Mouse (Mus musculus) T-helper 2 cell (primary cell): ENCODE results near the gene Rad17.

ENCODE experiments used
- in situ Hi-C: fragments of 300-600 bp; cut with MboI, MseI; formaldehyde crosslinking; loops from one replicate; pipeline ENCODE4 v1.15.1; 2025; ENCODE audit warnings: high pct_unique_total_duplicates

Gene Rad17

GRCm38 (mm10) chr13:100616181-100617087 is 34.4 kb downstream of the Rad17 start, which contains the start of gene Marveld2:
Gene Marveld2, minus strand, starts transcription at chr13:100616971.
- in situ Hi-C loops = no loop called here

GRCm38 (mm10) chr13:100612903-100613302 is 37.9 kb downstream of the Rad17 start:
- in situ Hi-C loops = no loop called here

GRCm38 (mm10) chr13:100612251-100612650 is 38.6 kb downstream of the Rad17 start:
- in situ Hi-C loops = no loop called here

- in situ Hi-C loops = no loop called here
Observed at GRCm38 (mm10) chr13:100611266-100611665, 39.6 kb downstream of the Rad17 start.

- in situ Hi-C loops = no loop called here
Observed at GRCm38 (mm10) chr13:100607756-100608155, 43.1 kb downstream of the Rad17 start.

- in situ Hi-C loops = no loop called here
Observed at GRCm38 (mm10) chr13:100605845-100606244, 45.0 kb downstream of the Rad17 start.

GRCm38 (mm10) chr13:100603738-100604095 is 47.1 kb downstream of the Rad17 start:
- in situ Hi-C loops = no loop called here

- in situ Hi-C loops = no loop called here
Observed at GRCm38 (mm10) chr13:100603031-100603737, 47.7 kb downstream of the Rad17 start.

- in situ Hi-C loops = no loop called here
Observed at GRCm38 (mm10) chr13:100602239-100602902, 48.5 kb downstream of the Rad17 start.

GRCm38 (mm10) chr13:100601034-100601433 is 49.8 kb downstream of the Rad17 start:
- in situ Hi-C loops = no loop called here

GRCm38 (mm10) chr13:100600317-100600716 is 50.5 kb downstream of the Rad17 start:
- in situ Hi-C loops = no loop called here

GRCm38 (mm10) chr13:100597284-100597683 is 53.6 kb downstream of the Rad17 start:
- in situ Hi-C loops = no loop called here

- in situ Hi-C loops = no loop called here
Observed at GRCm38 (mm10) chr13:100595552-100595885, 55.3 kb downstream of the Rad17 start.

GRCm38 (mm10) chr13:100594838-100595551 is 55.9 kb downstream of the Rad17 start:
- in situ Hi-C loops = no loop called here

GRCm38 (mm10) chr13:100594041-100594792 is 56.6 kb downstream of the Rad17 start:
- in situ Hi-C loops = no loop called here

GRCm38 (mm10) chr13:100588646-100589045 is 62.2 kb downstream of the Rad17 start:
- in situ Hi-C loops = loop anchor here (5.0 kb wide), 1 partner anchor 96 kb away; the partner anchor contains the start of gene Gtf2h2

GRCm38 (mm10) chr13:100582144-100582543 is 68.7 kb downstream of the Rad17 start:
- in situ Hi-C loops = no loop called here

- in situ Hi-C loops = no loop called here
Observed at GRCm38 (mm10) chr13:100581701-100582100, 69.2 kb downstream of the Rad17 start.

- in situ Hi-C loops = no loop called here
Observed at GRCm38 (mm10) chr13:100579951-100580350, 70.9 kb downstream of the Rad17 start.

GRCm38 (mm10) chr13:100579220-100579619 is 71.6 kb downstream of the Rad17 start:
- in situ Hi-C loops = no loop called here

GRCm38 (mm10) chr13:100575950-100576349 is 74.9 kb downstream of the Rad17 start:
- in situ Hi-C loops = no loop called here
